Mouse (Mus musculus) T-helper 2 cell (primary cell): ENCODE data around the gene Spsb2.
"Not testable (repeated sequence)": the region's sequence is repeated elsewhere in the genome, so short reads cannot be mapped to it uniquely, and the experiment has no call there.

Experiments
- in situ Hi-C: fragments of 300-600 bp; cut with MboI, MseI; formaldehyde crosslinking; loops from one replicate; pipeline ENCODE4 v1.15.1; 2025; ENCODE audit warnings: high pct_unique_total_duplicates

Gene Spsb2

GRCm38 (mm10) chr6:124817125-124817524 is 8.7 kb downstream of the Spsb2 start:
- in situ Hi-C loops: no loop called here

- in situ Hi-C loops: no loop called here
These were observed 9.1 kb downstream of the Spsb2 start for GRCm38 (mm10) chr6:124817563-124817962.

- in situ Hi-C loops: no loop called here
These were observed 9.5 kb downstream of the Spsb2 start for GRCm38 (mm10) chr6:124817971-124818370.

DNA sequence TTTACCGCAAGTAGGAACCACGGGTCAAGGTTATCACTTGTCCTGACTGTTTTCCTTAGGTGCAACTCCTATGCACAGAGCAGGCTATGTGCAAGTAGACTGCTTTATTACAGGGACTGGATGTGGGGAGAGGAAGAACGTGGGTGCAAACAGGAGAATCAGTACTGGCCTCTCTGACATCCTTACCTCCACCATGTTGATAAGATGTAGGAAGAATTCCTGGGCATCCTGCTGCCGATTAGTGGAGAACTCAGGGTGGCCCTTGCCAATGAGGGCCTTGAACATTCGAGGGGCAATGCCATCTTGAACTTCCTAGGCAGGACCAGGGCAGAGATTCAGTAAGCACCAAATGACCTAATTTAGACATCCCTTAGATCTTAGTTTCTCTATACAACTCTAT is 12.4 kb downstream of the Spsb2 start:
- in situ Hi-C loops: no loop called here

DNA sequence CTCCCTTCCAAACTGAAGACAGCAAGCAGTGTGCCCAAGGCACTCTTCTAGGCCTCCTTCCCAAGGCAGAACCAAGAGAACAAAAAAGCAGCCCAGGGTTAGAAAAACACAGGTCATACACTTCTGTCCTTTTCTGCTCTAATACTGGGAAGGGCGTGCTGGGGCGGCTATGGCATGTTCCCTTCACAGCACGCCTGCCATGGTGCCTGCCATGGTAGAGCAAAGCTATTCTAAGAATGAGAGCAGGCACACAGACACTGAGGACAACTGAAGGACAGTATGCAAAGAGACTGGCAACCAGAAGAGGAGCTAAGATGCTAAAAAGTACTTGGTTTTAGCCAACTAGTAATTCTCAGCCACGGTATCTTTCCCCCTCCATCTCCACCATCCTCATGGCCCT is 13.6 kb downstream of the Spsb2 start:
- in situ Hi-C loops: no loop called here

GRCm38 (mm10) chr6:124828101-124828592 is 19.7 kb downstream of the Spsb2 start:
- in situ Hi-C loops: no loop called here

- in situ Hi-C loops: no loop called here
These were observed 20.7 kb downstream of the Spsb2 start, which contains the start of the genes Usp5 and Cdca3 for GRCm38 (mm10) chr6:124828868-124829798. Gene Usp5, minus strand, starts transcription at chr6:124829484. Gene Cdca3, plus strand, starts transcription at chr6:124829547.

DNA sequence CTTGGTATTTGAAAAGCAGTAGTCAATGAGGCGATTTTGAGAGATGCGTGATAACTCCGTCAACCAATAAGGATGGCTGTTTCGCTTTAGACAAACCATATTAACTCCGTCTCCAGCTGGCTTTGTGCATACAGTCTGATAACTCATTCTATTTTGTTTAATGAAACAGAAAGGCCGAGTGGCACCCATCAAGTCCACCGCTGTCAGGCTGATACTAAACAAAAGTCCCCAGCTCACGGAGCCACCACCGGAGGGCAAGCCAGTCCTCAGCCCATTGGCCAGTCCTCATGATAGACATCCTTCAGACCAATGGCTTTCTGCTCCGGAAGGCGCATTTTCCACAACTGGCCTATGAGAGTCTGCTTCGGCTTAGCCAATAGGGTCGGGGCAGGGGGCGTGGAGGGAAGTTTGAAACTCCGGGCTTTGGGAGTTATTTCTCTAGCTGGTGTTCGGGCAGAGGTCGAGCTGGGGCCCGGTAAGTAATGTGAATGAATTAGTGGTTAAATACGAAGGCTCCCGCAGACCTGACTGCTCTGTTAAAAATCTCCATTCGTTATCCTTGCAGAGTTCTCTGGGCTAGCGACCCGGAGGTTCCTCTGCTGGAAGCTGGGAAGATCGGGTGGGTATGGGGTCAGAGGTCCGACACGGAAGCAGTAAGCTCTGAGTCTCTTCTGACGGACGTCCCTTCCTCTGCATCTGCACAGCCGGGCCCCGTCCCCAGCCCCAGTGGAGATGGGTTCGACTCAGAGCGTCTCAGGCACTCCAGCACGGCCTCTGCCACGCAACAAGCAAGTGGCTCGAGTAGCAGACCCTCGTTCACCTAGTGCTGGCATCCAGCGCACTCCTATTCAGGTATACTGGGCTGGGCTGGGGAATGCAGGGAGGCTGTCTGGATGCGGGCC is 21.6 kb downstream of the Spsb2 start:
- in situ Hi-C loops: no loop called here

DNA sequence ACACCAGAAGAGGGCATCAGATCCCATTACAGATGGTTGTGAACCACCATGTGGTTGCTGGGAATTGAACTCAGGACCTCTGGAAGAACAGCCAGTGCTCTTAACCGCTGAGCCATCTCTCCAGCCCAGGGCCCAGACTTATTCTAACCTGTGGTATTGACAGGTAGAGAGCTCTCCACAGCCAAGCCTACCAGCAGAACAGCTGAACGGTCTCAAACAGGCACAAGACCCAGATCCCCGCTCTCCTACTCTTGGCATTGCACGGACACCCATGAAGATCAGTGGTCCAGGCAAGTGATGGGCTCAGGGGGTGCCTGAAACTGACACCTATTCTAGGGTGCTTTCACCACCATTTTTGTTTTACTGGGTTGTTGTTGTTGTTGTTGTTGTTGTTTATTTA is 22.7 kb downstream of the Spsb2 start:
- in situ Hi-C loops: not testable (repeated sequence)

DNA sequence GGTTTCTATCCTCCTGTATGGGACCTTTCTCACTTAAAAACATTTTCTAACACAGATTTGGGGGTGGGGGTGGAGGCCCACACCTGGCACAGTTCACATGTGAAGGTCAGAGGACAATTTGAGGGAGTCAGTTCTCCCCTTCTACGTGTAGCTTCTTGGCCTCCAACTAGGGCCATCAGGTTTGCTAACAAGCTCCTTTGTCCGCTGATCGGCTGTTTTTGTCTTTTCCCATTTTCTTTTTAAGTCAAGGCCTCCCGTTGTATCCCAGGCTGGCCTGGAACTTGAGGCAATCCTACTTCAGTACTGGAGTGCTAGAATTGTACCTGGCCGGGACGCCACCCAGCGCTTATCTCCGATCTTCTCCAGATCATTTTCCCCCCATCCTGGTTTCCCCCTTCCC is 23.2 kb downstream of the Spsb2 start:
- in situ Hi-C loops: no loop called here

DNA sequence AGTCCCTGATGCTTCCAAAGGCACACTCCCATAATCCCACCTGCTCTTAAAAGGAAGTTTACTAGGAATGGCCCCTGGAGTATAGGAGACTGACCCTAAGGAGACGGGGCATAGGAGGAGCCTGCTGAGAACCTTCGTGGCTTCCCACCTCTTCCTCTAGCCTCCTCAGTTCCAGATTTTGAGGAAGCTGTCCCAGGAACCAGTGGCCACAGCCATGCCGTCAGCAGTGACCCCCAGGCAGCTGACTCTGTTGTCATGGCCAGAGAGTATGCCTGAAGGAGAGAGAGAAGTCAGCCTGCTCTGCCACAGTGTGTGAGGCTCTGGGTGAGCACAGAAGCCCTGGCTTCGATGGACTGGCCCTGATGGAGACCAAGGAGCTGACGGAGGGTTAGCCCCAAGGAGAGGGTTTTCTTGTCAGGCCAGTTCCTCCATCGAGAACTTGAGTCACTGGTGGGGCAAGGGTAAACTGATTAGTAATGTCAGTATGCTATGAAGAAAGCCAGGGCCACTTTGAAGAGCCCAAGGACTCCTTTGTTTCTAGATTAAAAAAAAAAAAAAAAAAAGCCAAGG is 26.1 kb downstream of the Spsb2 start:
- in situ Hi-C loops: no loop called here

- in situ Hi-C loops: no loop called here
These were observed 27.1 kb downstream of the Spsb2 start for GRCm38 (mm10) chr6:124835531-124835930.

DNA sequence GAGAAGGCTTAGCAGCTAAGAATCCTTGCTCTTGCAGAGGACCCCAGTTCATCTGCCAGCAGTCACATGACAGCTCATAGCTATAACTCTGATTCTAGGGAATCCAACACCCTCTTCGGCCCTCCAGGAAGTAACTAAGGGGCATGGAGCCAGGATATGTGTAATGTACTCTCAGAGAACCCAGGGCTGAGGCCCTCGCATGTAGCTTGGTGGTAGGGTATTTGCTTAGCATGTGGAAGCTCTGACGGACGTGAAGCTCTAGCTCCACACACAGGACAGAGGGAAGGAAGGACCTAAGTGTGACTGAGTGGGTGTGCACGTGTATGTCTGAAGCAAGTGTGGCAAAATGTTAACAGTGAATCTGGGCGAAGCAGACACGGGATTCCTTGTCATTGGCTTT is 27.9 kb downstream of the Spsb2 start:
- in situ Hi-C loops: no loop called here

DNA sequence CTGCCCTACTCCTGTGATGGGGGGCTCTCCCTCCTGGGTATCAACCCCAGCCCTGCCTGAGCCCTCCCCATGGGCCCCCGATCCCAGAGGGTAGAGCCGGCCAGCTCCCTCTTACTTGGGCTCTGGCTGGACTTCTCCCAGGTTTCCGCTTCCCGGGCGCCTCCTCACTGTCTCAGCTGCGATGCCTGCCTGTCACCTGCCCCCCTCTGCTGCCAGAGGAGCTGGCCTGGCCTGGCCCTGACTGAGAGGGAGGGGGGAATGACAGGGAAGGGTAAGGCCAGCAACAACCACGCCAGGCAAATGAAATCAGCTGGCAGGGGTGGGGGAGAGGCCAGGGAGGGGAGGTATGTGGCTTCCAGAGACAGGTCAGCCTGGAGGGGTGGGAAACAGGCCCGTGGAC is 31.3 kb downstream of the Spsb2 start:
- in situ Hi-C loops: no loop called here

DNA sequence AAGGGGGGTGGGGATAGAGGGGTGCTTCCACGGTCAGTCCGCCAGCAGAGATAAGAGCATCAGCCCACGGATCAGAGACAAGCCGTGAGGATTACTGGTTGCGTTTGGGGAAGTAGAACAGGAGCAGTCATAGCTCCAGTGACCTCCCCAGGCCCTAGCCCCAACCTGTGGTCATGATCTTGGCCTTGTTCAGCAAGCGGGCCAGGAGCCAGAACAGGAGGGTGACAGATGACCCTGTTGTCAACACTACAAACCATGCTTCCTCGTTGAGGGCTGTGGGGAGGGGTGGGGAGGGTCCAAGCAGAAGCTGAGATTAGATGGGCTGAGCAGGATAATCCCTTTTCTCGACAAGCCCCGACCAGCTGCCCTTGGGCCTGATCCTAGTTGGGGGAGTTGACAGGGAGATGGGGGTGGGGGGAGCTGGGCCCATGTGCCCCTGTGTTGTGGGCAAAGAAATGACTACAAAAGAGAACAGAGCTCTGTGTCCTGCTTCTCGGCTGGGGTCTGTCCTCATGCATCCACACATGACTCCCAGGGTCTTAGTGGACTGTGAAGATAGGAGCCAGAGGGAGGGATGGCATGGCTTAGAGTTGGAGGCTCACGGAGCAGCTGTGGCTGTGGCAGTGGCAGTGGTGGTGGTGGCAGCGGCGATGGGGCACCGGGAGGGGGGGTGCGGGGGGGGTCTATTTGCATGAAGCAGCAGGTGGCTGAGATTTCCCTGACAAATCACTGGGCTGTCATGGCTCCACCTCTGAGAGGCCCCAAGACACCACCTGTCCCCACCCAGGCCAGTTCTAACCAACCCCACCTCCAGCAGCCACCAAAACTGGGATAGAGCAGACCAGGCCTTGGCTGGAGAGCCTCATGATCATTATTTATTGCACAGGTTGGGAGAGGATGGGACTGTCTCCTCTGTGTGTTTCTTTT is 32.0 kb downstream of the Spsb2 start, which contains the start of gene Gnb3:
Gene Gnb3 (minus strand): TSS at position 35 of the 927 bp plus-strand sequence.
- in situ Hi-C loops: no loop called here

DNA sequence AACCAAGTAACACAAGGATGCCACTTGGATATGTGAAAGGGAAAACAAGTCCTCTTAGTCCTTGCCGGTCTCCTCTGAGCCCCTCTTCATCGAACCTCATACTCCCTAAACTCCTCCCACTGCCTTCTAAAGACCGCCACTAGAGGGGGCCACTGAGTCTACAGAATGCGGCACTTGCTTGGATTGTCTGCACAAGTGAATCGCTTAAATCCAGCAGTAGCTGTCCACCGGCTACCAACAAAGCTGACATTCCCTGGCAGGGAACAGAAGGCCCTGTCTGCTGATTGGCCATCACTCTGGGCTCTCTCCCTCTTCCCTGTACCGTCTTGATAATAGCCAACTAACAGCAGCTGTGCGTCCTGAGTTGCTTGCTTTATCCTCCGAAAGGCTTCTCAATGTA is 38.8 kb downstream of the Spsb2 start:
- in situ Hi-C loops: no loop called here

GRCm38 (mm10) chr6:124850535-124850934 is 42.1 kb downstream of the Spsb2 start:
- in situ Hi-C loops: loop anchor here (10.0 kb wide), 1 partner anchor 184 kb away; the partner anchor contains the start of gene Ing4

- in situ Hi-C loops: loop anchor here (5.0 to 10.0 kb wide), 2 partner anchors 78 to 180 kb away; partner anchors contain the start of genes Ing4 and Mlf2
These were observed 46.2 kb downstream of the Spsb2 start for GRCm38 (mm10) chr6:124854647-124855046.

DNA sequence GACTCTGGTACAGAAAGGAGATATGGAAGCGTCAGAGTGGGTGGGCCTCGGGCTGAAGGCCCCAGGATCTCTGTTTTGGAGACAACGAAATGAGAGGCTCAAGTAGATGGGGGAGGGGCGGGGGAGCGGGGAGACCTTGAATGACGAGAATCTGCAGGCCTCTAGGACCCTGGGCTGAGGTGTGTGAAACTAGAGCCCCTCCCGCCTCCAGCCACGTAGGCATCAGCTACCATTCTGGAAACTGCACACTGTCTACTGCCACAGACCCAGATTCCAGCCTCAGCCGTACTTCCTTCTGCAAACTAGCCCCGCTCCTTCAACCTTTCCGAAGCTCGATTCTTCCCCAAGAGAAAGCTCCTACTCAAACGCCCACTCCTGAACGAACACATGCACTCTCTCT is 47.9 kb downstream of the Spsb2 start:
- in situ Hi-C loops: loop anchor here (5.0 to 10.0 kb wide), 2 partner anchors 76 to 178 kb away; partner anchors contain the start of genes Ing4 and Mlf2
